8 mouse cellular contexts compared by ENCODE assay signal in the genomic region with DNA sequence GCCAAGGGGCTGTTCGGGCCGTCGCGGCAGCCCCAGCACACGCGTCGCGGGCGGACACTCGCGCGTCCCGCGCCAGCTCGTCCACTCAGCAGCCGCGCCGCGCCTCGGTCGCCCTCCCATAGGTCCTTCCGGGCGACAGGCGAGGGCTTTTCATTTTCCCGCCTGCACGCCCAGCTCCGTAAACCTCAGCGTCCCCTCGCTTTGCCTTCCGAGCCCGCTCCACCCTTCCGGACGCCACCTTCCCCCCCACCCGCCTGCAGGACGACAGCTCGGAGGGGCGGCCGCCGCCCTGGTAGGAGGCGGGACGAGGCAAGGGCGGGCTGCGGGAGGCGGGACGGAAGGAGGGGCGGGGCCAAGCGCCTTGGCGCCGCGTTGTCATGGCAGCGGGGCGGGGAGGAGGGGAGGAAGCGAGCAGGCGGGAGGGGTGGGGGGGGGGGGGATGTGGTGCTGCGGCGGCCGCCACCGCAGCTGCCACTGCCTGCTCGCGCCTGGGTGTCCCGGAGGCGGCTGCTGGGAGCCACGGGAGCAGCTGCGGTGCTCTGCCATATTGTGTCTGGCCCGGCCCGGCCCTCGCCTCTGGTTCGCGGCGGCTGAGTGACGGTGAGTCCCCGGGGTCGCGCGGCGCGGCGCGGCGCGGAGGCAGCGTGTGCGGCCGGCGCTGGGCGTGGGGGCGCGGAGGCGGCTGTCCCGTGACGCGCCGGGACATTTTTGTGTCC. TPM values are rescaled to one million over a fixed set of nuclear protein-coding genes. Genes with fewer than 3 reads are reported as not detected.
DNase-seq lines count a peak whose midpoint lies in the region; ATAC-seq lines count a peak whose summit lies in the region.

TSS of gene Foxn2 (plus strand) at position 427 of the 716 bp plus-strand sequence.

- ATAC-seq in intestine, embryonic 14.5 days (replicated peaks; ENCODE audit: low FRiP score, low TSS enrichment, low read depth) = peak; percentile 91

- no peaks in the 10 kb centered on the region for H3K36me3 ChIP-seq in intestine, embryonic 14.5 days (ENCODE audit: control insufficient read depth, insufficient read depth, low read length)

- peak within 1 kb of the TSS; percentile 92 for H3K9ac ChIP-seq in intestine, embryonic 14.5 days (ENCODE audit: low read length)

- intact Hi-C loops in gastrocnemius, postnatal 14 days (cut with DNase I; ENCODE audit: low total_unique reads) = no loop called here
- intact Hi-C loops in left cerebral cortex, postnatal 14 days (cut with DNase I) = loop anchor here (2.0 to 10.0 kb wide), 3 partner anchors 70 to 376 kb away; partner anchors contain the start of gene Fbxo11

- H3K27ac ChIP-seq in intestine, embryonic 14.5 days (ENCODE audit: low read depth) = peak within 1 kb of the TSS; percentile 89

- peak; percentile 93 for DNase-seq in adipocyte (ENCODE audit: low spot score)
- peak; percentile 94 for DNase-seq in embryo, embryonic 10 days (ENCODE audit: low spot score)
- DNase-seq in gastrocnemius, postnatal 14 days = peak; percentile 98
- DNase-seq in intestine, embryonic 14.5 days (ENCODE audit: low spot score) = peak; percentile 96
- DNase-seq in left cerebral cortex, postnatal 14 days (ENCODE audit: low spot score in 2 of 2) = peak; percentile 82 to 89
- peak; percentile 96 for DNase-seq in mesoderm, embryonic 11.5 days (ENCODE audit: low read depth, low spot score)
- peak; percentile 80 to 84 for DNase-seq in right cerebral cortex, postnatal 36 days (ENCODE audit: low spot score in 2 of 2)
- DNase-seq in yolk sac, embryonic 10.5 days (ENCODE audit: low spot score) = peak; percentile 98

- H3K4me2 ChIP-seq in intestine, embryonic 14.5 days (ENCODE audit: low read length) = peak within 1 kb of the TSS; percentile 68

- no peaks in the 10 kb centered on the region for H3K9me3 ChIP-seq in intestine, embryonic 14.5 days (ENCODE audit: control insufficient read depth, low read length)

- under 1% methylated on average over 65 of the region's 93 CpGs for WGBS in intestine, embryonic 14.5 days

- H3K4me1 ChIP-seq in intestine, embryonic 14.5 days (replicated peaks; ENCODE audit: control insufficient read depth, insufficient read depth, low read length) = no peaks in the 10 kb centered on the region

- H3K27me3 ChIP-seq in intestine, embryonic 14.5 days (replicated peaks; ENCODE audit: control insufficient read depth, insufficient read depth, low read length) = no peaks in the 10 kb centered on the region

- H3K4me3 ChIP-seq in intestine, embryonic 14.5 days (ENCODE audit: low read depth, low read length) = peak within 1 kb of the TSS; percentile 87

RNA-seq across cellular contexts. Expression of gene Foxn2, which starts in this region (rescaled TPM):
- 10 to 100 TPM; 11.7 to 12.9 TPM for total RNA-seq in gastrocnemius, postnatal 14 days (2021)
- 12.1 and 13.5 TPM in 2 replicates for polyA plus RNA-seq in intestine, embryonic 14.5 days (2014; fragmentation: Nextera tagmentation; extraction: Ambion mirVana)
- 10 to 100 TPM; 11.5 to 12.1 TPM for total RNA-seq in left cerebral cortex, postnatal 14 days (2021)

Comparison
In these comparisons a context has a peak if more than half of its experiments do, and no peak if none do; other contexts are left out.
1. Peak in every context shown above with its lines: DNase-seq, ATAC-seq, H3K4me3 ChIP-seq and H3K27ac ChIP-seq.